ENCODE assay signal across 8 mouse cellular contexts in the genomic region with DNA sequence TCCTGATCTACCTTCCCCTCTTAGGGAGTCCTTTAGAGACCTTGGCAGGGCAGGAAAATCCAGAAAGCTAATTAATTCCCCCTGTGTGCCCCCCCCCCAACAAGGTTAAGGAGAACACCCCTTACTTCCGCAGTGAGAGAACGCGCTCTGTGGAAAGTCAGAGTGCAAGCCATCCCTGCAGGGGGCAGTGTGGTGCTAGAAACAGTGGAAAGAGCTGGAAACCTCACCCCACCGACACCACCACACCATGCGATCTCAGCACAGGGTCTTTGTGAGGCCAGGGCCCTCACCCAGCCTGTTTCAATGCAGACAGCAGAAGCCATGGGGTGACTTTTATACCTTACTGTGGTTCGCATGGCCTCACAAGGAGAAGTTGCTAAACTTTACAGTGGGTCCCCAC. TPM values are rescaled to one million over a fixed set of nuclear protein-coding genes. Genes with fewer than 3 reads are reported as not detected.
A peak's percentile ranks its signal among the peaks of the same experiment; 100 is the strongest.
DNase-seq lines count a peak whose midpoint lies in the region; ATAC-seq lines count a peak whose summit lies in the region.

No protein-coding gene starts in this region.

- 16% methylated on average over 6 of the region's 6 CpGs for WGBS in hindbrain, embryonic 16.5 days

- no peaks in the 10 kb centered on the region for H3K27me3 ChIP-seq in hindbrain, embryonic 16.5 days (replicated peaks; ENCODE audit: control insufficient read depth, insufficient read depth, low read length)

- no peak overlapping the region for H3K4me2 ChIP-seq in hindbrain, embryonic 16.5 days (ENCODE audit: low read length)

- H3K36me3 ChIP-seq in hindbrain, embryonic 16.5 days (ENCODE audit: control insufficient read depth, insufficient read depth, low read length), result no peaks in the 10 kb centered on the region

- H3K9ac ChIP-seq in hindbrain, embryonic 16.5 days (ENCODE audit: low read depth, low read length), result no peak overlapping the region

- peak; percentile 75 for ATAC-seq in hindbrain, embryonic 16.5 days
- ATAC-seq in megakaryocyte, adult 5-6 weeks (ENCODE audit: poor library complexity, severe bottlenecking), result peak; percentile 93

- no peaks in the 10 kb centered on the region; the same call in 1 of the 2 replicates for H3K4me1 ChIP-seq in hindbrain, embryonic 16.5 days (ENCODE audit: control insufficient read depth, insufficient read depth, low read depth, low read length)

- no peak overlapping the region for H3K27ac ChIP-seq in hindbrain, embryonic 16.5 days (ENCODE audit: low read depth, low read length)

- H3K9me3 ChIP-seq in hindbrain, embryonic 16.5 days (ENCODE audit: control insufficient read depth, low read length), result no peaks in the 10 kb centered on the region

- no peak overlapping the region for H3K4me3 ChIP-seq in hindbrain, embryonic 16.5 days (ENCODE audit: low read length)

- peak; percentile 61 for DNase-seq in Muller cell, postnatal 12 days (ENCODE audit: inconsistent ontology term)
- DNase-seq in cerebellum, adult 8-10 months, result peak; percentile 52
- peak; percentile 40 to 91 for DNase-seq in frontal cortex, adult 2 months (ENCODE audit: extremely low spot score in 1 of 2, low spot score in 1 of 2)
- DNase-seq in layer of hippocampus, postnatal 36 days, result peak; percentile 79 to 84
- peak; percentile 76 to 89 for DNase-seq in right cerebral cortex, postnatal 10 days (ENCODE audit: low spot score in 2 of 2)
- DNase-seq in T-cell, adult 2 months (ENCODE audit: low spot score), result no peak

RNA-seq across cellular contexts. Expression of a gene that starts 44.2 kb away (rescaled TPM):
- polyA plus RNA-seq in frontal cortex, adult 2 months (2012; rRNA removed), result 66.2 and 79.3 TPM in 2 replicates
- 10.8 and 12.3 TPM in 2 replicates for polyA plus RNA-seq in hindbrain, embryonic 16.5 days (2015; fragmentation: Nextera tagmentation; extraction: Ambion mirVana)
- total RNA-seq in layer of hippocampus, postnatal 36 days (2021), result 100 to 1,000 TPM; 118 to 119 TPM
- total RNA-seq in megakaryocyte, adult 5-6 weeks (2015), result not detected in 2 replicates
- total RNA-seq in megakaryocyte, adult 5-6 weeks (2017), result 0.04 TPM in 1 of 2 replicates, not detected in the other

Comparison
In these comparisons a context has a peak if more than half of its experiments do, and no peak if none do; other contexts are left out.
1. RNA of a gene that starts 44.2 kb away (total RNA-seq): 118 to 119 TPM in layer of hippocampus, postnatal 36 days; 0.04 TPM in megakaryocyte, adult 5-6 weeks; every median in the first group is over 100 times any median in the second.